Mouse (Mus musculus) spleen, adult 2 months (tissue): Measurements from ENCODE around the gene Hsfy2.

ENCODE experiments used
- CTCF ChIP-seq: fragments of 200-500 bp; IDR thresholded peaks from 2 replicates; pipeline ENCODE4 v1.5.1; 2011; ENCODE audit warnings: mild to moderate bottlenecking, inconsistent platforms; ENCODE audit not compliant: insufficient read depth, insufficient read length, insufficient replicate concordance; ENCODE audit errors: extremely low read depth
- POLR2A ChIP-seq: fragments of 200-500 bp; IDR thresholded peaks from 2 replicates; pipeline ENCODE4 v1.6.1; 2011; ENCODE audit warnings: low read depth, low read length, inconsistent platforms

GRCm38 (mm10) chr1:56664606-56665005, 27.4 kb upstream of the Hsfy2 start:
- TF ChIP-seq CTCF (no peak), POLR2A (no peak)
